Mouse (Mus musculus): Measurements from ENCODE around the gene Ptprm. TPM values are rescaled to one million over a fixed set of nuclear protein-coding genes. Genes with fewer than 3 reads are reported as not detected.

Gene Ptprm
- polyA plus RNA-seq, 1 experiment: 4.4 TPM

DNA sequence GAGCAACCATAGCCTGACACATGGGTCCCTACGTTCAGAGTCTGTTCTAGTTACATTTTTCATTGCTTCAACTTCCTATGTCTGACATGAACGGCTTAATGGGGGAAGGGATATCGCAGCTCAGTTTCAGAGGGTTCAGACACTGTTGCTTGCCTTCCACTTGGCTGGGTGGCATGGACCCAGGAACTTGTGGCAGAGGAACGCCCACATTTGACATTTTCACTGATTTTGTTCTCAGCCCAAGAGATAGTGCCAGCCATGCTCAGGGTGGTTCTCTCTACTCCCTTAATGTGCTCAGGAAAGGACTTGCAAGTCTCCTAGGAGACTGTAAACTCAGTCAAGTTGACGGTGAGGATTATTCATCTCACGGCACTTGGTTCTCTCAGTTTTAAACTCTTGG, 588.1 kb downstream of the Ptprm start:
- no peak for TF ChIP-seq POLR2A (IDR thresholded peaks at IDR 0.05; ENCODE audit: control insufficient read depth, extremely low read depth, insufficient read depth, low read length, poor library complexity)
- TF ChIP-seq CTCF (IDR thresholded peaks at IDR 0.05; ENCODE audit: borderline replicate concordance, control insufficient read depth, extremely low read depth, insufficient read depth, low read length, poor library complexity): no peak
- no peaks in the 10 kb centered on the region for H3K36me3 ChIP-seq (ENCODE audit: control insufficient read depth, insufficient read depth, low read length)
- no peak for DNase-seq
- H3K4me1 ChIP-seq (replicated peaks; ENCODE audit: control insufficient read depth, insufficient read depth, low read length): no peaks in the 10 kb centered on the region
- H3K27ac ChIP-seq (ENCODE audit: control insufficient read depth, insufficient read depth, low read length): no peak overlapping the region
- 78% methylated on average over 6 of the region's 6 CpGs for WGBS
- H3K27me3 ChIP-seq (ENCODE audit: control insufficient read depth, insufficient read depth, low read length): no peaks in the 10 kb centered on the region
- no peak overlapping the region for H3K4me3 ChIP-seq (ENCODE audit: control insufficient read depth, insufficient read depth, low read length)

DNA sequence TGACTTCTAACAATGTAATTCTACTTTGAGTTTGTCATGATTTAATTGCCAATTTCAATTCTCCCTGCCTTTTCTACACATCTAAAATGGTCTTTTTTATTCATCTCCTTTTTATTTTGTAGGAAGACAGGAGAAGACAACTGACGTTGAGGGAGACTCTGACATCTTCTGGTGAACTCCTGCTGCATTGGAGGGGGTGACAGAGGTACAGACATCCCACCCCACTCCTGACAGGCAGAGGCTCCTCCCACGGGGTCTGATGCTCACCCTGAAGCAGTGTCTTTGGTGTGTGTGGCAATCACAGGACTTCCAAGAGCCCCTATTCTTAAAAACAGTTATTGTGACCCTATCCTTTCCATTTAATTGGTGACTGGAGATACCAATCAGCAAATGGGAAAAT, 589.8 kb downstream of the Ptprm start:
- Histone ChIP-seq H3K27me3 (ENCODE audit: control insufficient read depth, insufficient read depth, low read length) (no peaks in the 10 kb centered on the region), H3K27ac (ENCODE audit: control insufficient read depth, insufficient read depth, low read length) (no peak overlapping the region), H3K4me1 (replicated peaks; ENCODE audit: control insufficient read depth, insufficient read depth, low read length) (no peaks in the 10 kb centered on the region), H3K36me3 (ENCODE audit: control insufficient read depth, insufficient read depth, low read length) (no peaks in the 10 kb centered on the region), H3K4me3 (ENCODE audit: control insufficient read depth, insufficient read depth, low read length) (no peak overlapping the region)
- TF ChIP-seq CTCF (IDR thresholded peaks at IDR 0.05; ENCODE audit: borderline replicate concordance, control insufficient read depth, extremely low read depth, insufficient read depth, low read length, poor library complexity) (no peak), POLR2A (IDR thresholded peaks at IDR 0.05; ENCODE audit: control insufficient read depth, extremely low read depth, insufficient read depth, low read length, poor library complexity) (no peak)
- DNase-seq: no peak
- WGBS: 83% methylated on average over 2 of the region's 2 CpGs

DNA sequence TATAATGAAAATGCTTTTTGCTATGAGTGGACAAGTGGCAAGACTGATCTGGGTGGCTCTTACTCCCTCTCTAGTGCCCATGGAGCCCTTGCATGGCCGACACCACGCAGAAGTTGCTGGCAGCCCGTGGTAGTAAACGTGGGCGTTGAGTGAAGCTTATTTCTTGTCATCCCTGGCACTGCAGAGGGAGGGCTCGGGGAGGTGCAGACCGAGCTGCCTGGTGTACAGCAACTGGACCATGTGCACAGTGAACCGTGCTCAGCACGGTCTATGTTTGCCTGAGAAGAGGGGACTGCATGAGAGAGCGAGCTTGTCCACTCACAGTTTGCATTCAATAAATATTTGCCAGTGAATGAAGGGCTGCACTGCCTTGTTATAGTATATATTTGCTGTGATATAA, 591.5 kb downstream of the Ptprm start:
- DNase-seq: no peak
- no peaks in the 10 kb centered on the region for H3K36me3 ChIP-seq (ENCODE audit: control insufficient read depth, insufficient read depth, low read length)
- H3K4me1 ChIP-seq (replicated peaks; ENCODE audit: control insufficient read depth, insufficient read depth, low read length): no peaks in the 10 kb centered on the region
- no peaks in the 10 kb centered on the region for H3K27me3 ChIP-seq (ENCODE audit: control insufficient read depth, insufficient read depth, low read length)
- H3K27ac ChIP-seq (ENCODE audit: control insufficient read depth, insufficient read depth, low read length): no peak overlapping the region
- TF ChIP-seq CTCF (IDR thresholded peaks at IDR 0.05; ENCODE audit: borderline replicate concordance, control insufficient read depth, extremely low read depth, insufficient read depth, low read length, poor library complexity) (no peak), POLR2A (IDR thresholded peaks at IDR 0.05; ENCODE audit: control insufficient read depth, extremely low read depth, insufficient read depth, low read length, poor library complexity) (no peak)
- 95% methylated on average over 10 of the region's 10 CpGs for WGBS
- no peak overlapping the region for H3K4me3 ChIP-seq (ENCODE audit: control insufficient read depth, insufficient read depth, low read length)

DNA sequence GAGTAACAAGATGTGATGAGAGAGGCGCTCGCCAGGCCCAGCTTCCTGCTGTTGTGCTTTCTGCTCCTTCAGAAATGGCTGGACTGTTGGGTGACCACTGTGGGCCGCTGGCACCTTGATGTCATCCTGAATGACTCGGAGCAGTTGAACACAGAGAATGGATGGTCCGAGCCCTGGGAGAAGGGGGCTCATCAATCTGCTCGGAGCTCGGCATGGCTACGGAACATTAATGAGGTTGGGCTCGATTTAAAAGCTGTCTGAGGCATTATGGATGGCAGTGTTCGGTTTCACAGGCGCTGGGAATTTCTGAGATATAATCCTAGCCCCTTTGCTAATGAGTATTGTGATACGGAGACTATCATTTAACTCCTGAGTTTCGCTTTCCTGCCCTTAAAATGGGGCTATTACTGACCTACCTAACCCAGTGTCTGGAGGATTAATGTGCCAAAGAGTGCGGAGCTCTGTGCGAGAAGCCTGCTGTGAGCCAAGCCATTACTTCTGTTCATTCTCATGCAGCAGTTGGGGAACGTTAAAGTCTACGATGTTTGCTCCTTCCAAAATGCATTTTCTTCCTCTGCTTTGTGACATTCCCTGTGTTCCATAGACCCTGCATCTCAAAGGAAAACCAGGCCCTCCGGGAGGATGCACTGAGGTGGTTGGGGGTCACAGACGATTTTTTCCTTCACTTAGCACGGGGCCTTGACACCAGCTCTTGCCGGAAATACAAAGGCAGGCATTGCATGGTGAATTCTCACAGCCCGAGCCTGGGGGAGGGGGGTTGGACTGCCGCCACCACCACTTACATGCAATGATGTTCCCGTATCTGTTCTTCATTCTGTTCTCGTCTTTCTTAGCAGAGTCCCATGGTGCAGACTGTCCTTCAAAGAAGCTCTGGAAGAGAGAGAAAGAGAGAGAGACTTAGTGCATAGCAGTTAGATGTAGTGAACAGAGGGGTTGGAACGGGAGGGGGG, 592.6 kb downstream of the Ptprm start:
- no peak overlapping the region for H3K4me3 ChIP-seq (ENCODE audit: control insufficient read depth, insufficient read depth, low read length)
- no peak for TF ChIP-seq POLR2A (IDR thresholded peaks at IDR 0.05; ENCODE audit: control insufficient read depth, extremely low read depth, insufficient read depth, low read length, poor library complexity)
- H3K4me1 ChIP-seq (replicated peaks; ENCODE audit: control insufficient read depth, insufficient read depth, low read length): no peaks in the 10 kb centered on the region
- no peaks in the 10 kb centered on the region for H3K36me3 ChIP-seq (ENCODE audit: control insufficient read depth, insufficient read depth, low read length)
- H3K27ac ChIP-seq (ENCODE audit: control insufficient read depth, insufficient read depth, low read length): no peak overlapping the region
- no peak for DNase-seq
- H3K27me3 ChIP-seq (ENCODE audit: control insufficient read depth, insufficient read depth, low read length): no peaks in the 10 kb centered on the region
- WGBS: 93% methylated on average over 26 of the region's 26 CpGs

DNA sequence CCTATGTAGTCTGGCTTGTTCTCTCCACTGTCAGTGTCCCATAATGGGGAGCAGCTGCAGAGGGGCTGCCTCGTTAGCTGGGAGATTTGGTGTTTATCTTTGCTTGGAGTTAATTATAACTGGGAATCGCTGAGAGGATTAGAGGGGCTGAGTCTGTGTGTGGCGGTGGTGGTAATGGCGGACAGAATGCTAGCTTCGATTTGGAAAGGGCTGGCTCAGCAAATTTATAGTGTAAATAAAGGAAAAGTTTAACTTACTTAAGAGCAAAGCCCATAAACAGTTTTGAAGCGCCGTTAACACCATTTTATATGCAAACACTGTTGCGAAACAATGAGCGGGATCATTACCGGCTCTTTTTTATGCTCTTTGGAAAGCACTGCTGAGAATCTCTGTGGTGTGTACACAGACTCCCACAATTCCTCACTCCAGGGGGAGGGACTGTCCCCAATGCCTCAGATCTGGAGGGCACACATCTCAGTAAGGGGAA, 597.2 kb downstream of the Ptprm start:
- Histone ChIP-seq H3K4me3 (ENCODE audit: control insufficient read depth, insufficient read depth, low read length) (no peak overlapping the region), H3K36me3 (ENCODE audit: control insufficient read depth, insufficient read depth, low read length) (no peaks in the 10 kb centered on the region), H3K27me3 (ENCODE audit: control insufficient read depth, insufficient read depth, low read length) (no peaks in the 10 kb centered on the region), H3K4me1 (replicated peaks; ENCODE audit: control insufficient read depth, insufficient read depth, low read length) (no peaks in the 10 kb centered on the region), H3K27ac (ENCODE audit: control insufficient read depth, insufficient read depth, low read length) (no peak overlapping the region)
- WGBS: 89% methylated on average over 10 of the region's 10 CpGs
- no peak for DNase-seq
- TF ChIP-seq POLR2A (IDR thresholded peaks at IDR 0.05; ENCODE audit: control insufficient read depth, extremely low read depth, insufficient read depth, low read length, poor library complexity) (no peak), CTCF (IDR thresholded peaks at IDR 0.05; ENCODE audit: borderline replicate concordance, control insufficient read depth, extremely low read depth, insufficient read depth, low read length, poor library complexity) (no peak)

DNA sequence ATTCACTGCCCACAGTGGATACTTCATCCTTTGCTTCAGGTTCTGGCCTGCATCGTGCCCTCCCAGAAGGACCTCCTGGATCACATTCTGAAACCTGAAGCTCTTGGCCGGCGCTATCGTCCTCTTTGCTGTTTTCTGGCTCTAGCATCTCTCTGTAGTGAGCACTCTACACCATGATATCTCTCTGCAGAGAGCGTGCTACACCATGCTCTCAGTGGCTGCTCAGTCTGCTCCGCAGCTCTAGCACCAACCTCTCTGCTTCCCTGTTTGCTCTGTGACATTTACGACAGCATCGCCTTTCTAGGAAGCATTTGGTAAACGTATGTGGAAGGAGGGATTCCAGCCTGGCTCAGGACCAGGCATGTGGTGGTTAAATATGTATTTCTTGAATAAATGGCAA, 597.8 kb downstream of the Ptprm start:
- TF ChIP-seq CTCF (IDR thresholded peaks at IDR 0.05; ENCODE audit: borderline replicate concordance, control insufficient read depth, extremely low read depth, insufficient read depth, low read length, poor library complexity) (no peak), POLR2A (IDR thresholded peaks at IDR 0.05; ENCODE audit: control insufficient read depth, extremely low read depth, insufficient read depth, low read length, poor library complexity) (no peak)
- no peak overlapping the region for H3K27ac ChIP-seq (ENCODE audit: control insufficient read depth, insufficient read depth, low read length)
- DNase-seq: no peak
- no peaks in the 10 kb centered on the region for H3K36me3 ChIP-seq (ENCODE audit: control insufficient read depth, insufficient read depth, low read length)
- H3K27me3 ChIP-seq (ENCODE audit: control insufficient read depth, insufficient read depth, low read length): no peaks in the 10 kb centered on the region
- 89% methylated on average over 9 of the region's 9 CpGs for WGBS
- no peaks in the 10 kb centered on the region for H3K4me1 ChIP-seq (replicated peaks; ENCODE audit: control insufficient read depth, insufficient read depth, low read length)
- H3K4me3 ChIP-seq (ENCODE audit: control insufficient read depth, insufficient read depth, low read length): no peak overlapping the region

All from thymus, adult 2 months (tissue).